Mouse (Mus musculus): ENCODE data around the gene Fn1.
A peak's percentile ranks its signal among the peaks of the same experiment; 100 is the strongest.

The Fn1 gene

GRCm38 (mm10) chr1:71652551-71653399, at the start of gene Fn1:
TSS of gene Fn1 (minus strand) at chr1:71653200.
- no peak for DNase-seq (ENCODE audit: low read depth, low spot score)

- DNase-seq (ENCODE audit: low read depth, low spot score), result no peak
Measured at GRCm38 (mm10) chr1:71696093-71696492, 43.1 kb upstream of the Fn1 start.

GRCm38 (mm10) chr1:71691472-71692277, 38.7 kb upstream of the Fn1 start:
- no peak for DNase-seq (ENCODE audit: low read depth, low spot score)

GRCm38 (mm10) chr1:71688926-71689303, 35.9 kb upstream of the Fn1 start:
- DNase-seq (ENCODE audit: low read depth, low spot score), result no peak

- no peak for DNase-seq (ENCODE audit: low read depth, low spot score)
Measured at GRCm38 (mm10) chr1:71688272-71688925, 35.4 kb upstream of the Fn1 start.

- no peak for DNase-seq (ENCODE audit: low read depth, low spot score)
Measured at GRCm38 (mm10) chr1:71686791-71687190, 33.8 kb upstream of the Fn1 start.

- DNase-seq (ENCODE audit: low read depth, low spot score), result peak; percentile 16
Measured at GRCm38 (mm10) chr1:71683736-71684135, 30.7 kb upstream of the Fn1 start.

GRCm38 (mm10) chr1:71682194-71682715, 29.3 kb upstream of the Fn1 start:
- DNase-seq (ENCODE audit: low read depth, low spot score), result no peak

GRCm38 (mm10) chr1:71681306-71681705, 28.3 kb upstream of the Fn1 start:
- DNase-seq (ENCODE audit: low read depth, low spot score), result no peak

GRCm38 (mm10) chr1:71680046-71680672, 27.2 kb upstream of the Fn1 start:
- no peak for DNase-seq (ENCODE audit: low read depth, low spot score)

- DNase-seq (ENCODE audit: low read depth, low spot score), result no peak
Measured at GRCm38 (mm10) chr1:71675420-71675819, 22.4 kb upstream of the Fn1 start.

- DNase-seq (ENCODE audit: low read depth, low spot score), result no peak
Measured at GRCm38 (mm10) chr1:71674274-71674673, 21.3 kb upstream of the Fn1 start.

GRCm38 (mm10) chr1:71673398-71673910, 20.5 kb upstream of the Fn1 start:
- DNase-seq (ENCODE audit: low read depth, low spot score), result no peak

- DNase-seq (ENCODE audit: low read depth, low spot score), result no peak
Measured at GRCm38 (mm10) chr1:71672346-71672745, 19.3 kb upstream of the Fn1 start.

- DNase-seq (ENCODE audit: low read depth, low spot score), result no peak
Measured at GRCm38 (mm10) chr1:71663242-71663641, 10.2 kb upstream of the Fn1 start.

GRCm38 (mm10) chr1:71658632-71659031, 5.6 kb upstream of the Fn1 start:
- DNase-seq (ENCODE audit: low read depth, low spot score), result no peak

- DNase-seq (ENCODE audit: low read depth, low spot score), result no peak
Measured at GRCm38 (mm10) chr1:71656309-71656708, 3.3 kb upstream of the Fn1 start.

- DNase-seq (ENCODE audit: low read depth, low spot score), result no peak
Measured at GRCm38 (mm10) chr1:71654221-71654620, 1.2 kb upstream of the Fn1 start.

- DNase-seq (ENCODE audit: low read depth, low spot score), result no peak
Measured at GRCm38 (mm10) chr1:71653400-71654159, 580 bp upstream of the Fn1 start.

GRCm38 (mm10) chr1:71651828-71652227, 1.2 kb downstream of the Fn1 start:
- DNase-seq (ENCODE audit: low read depth, low spot score), result no peak

GRCm38 (mm10) chr1:71651315-71651714, 1.7 kb downstream of the Fn1 start:
- no peak for DNase-seq (ENCODE audit: low read depth, low spot score)

All from telencephalon, adult 2 months (tissue).